ENCODE assay signal across 17 mouse cellular contexts in genomic region chr13:51899319-51900042, GRCm38 (mm10). TPM values are rescaled to one million over a fixed set of nuclear protein-coding genes. Genes with fewer than 3 reads are reported as not detected.
DNase-seq lines count a peak whose midpoint lies in the region; ATAC-seq lines count a peak whose summit lies in the region.
"Had no signal": no experiment of that assay in that cellular context is flagged by ENCODE, and none has a peak within 500 bp of the region (broad histone marks: within the 10 kb centered on the region; RNA-seq: fewer than 3 reads in every experiment).

No protein-coding gene starts in this region.

- 62% methylated on average over 9 of the region's 9 CpGs for WGBS in hindbrain, embryonic 10.5 days
- 68% methylated on average over 9 of the region's 9 CpGs for WGBS in hindbrain, embryonic 13.5 days
- WGBS in embryonic facial prominence, embryonic 13.5 days: 36% methylated on average over 9 of the region's 9 CpGs

- DNase-seq in adrenal gland, postnatal 14 days: peak; percentile 67
- no peak for DNase-seq in adrenal gland, postnatal 25 days
- no peak for DNase-seq in hindbrain, embryonic 10.5 days (ENCODE audit: low spot score)
- peak; percentile 46 for DNase-seq in 3T3-L1 (ENCODE audit: low read depth, low spot score)
- no peak for DNase-seq in embryo, embryonic 11 days
- DNase-seq: B cell, adult 2 months; cerebellum, adult 18-20 months; kidney, adult 18-20 months; kidney, postnatal 4 days; lung, adult 18-20 months; right cerebral cortex, postnatal 25 days had no signal

- H3K9me3 ChIP-seq in hindbrain, embryonic 10.5 days: peaks cover 6% of the 10 kb centered on the region
- H3K9me3 ChIP-seq in hindbrain, embryonic 13.5 days: peaks cover 6% of the 10 kb centered on the region; the same call in 1 of the 2 replicates
- H3K9me3 ChIP-seq in embryonic facial prominence, embryonic 13.5 days: no peaks in the 10 kb centered on the region
- H3K9me3 ChIP-seq: midbrain, embryonic 15.5 days had no signal

- no peak for ATAC-seq in hindbrain, embryonic 13.5 days (ENCODE audit: low FRiP score)
- 0 out of 2 replicates have a peak, but pooled peaks have one; percentile 15 for ATAC-seq in embryonic facial prominence, embryonic 13.5 days (ENCODE audit: insufficient number of reproducible peaks, insufficient read depth, low FRiP score, low TSS enrichment, low read depth)
- ATAC-seq in erythroblast, adult 5-6 weeks (replicated peaks; ENCODE audit: low FRiP score, poor library complexity, severe bottlenecking): no peak
- ATAC-seq: forebrain, embryonic 14.5 days; hindbrain, embryonic 16.5 days; midbrain, embryonic 15.5 days had no signal

- H3K27me3 ChIP-seq in hindbrain, embryonic 10.5 days (ENCODE audit: insufficient read depth, poor library complexity, severe bottlenecking): peaks cover 17% of the 10 kb centered on the region
- H3K27me3 ChIP-seq in hindbrain, embryonic 13.5 days: 0 out of 2 replicates have a peak, but pooled peaks cover 7% of the 10 kb centered on the region
- no peaks in the 10 kb centered on the region for H3K27me3 ChIP-seq in embryonic facial prominence, embryonic 13.5 days
- H3K27me3 ChIP-seq: midbrain, embryonic 15.5 days had no signal

- H3K36me3 ChIP-seq in hindbrain, embryonic 10.5 days: no peaks in the 10 kb centered on the region
- H3K36me3 ChIP-seq in hindbrain, embryonic 13.5 days: no peaks in the 10 kb centered on the region
- H3K36me3 ChIP-seq in embryonic facial prominence, embryonic 13.5 days: no peaks in the 10 kb centered on the region
- H3K36me3 ChIP-seq: midbrain, embryonic 15.5 days had no signal

- no peak overlapping the region for H3K9ac ChIP-seq in hindbrain, embryonic 13.5 days
- H3K9ac ChIP-seq in embryonic facial prominence, embryonic 13.5 days: no peak overlapping the region
- H3K9ac ChIP-seq: midbrain, embryonic 15.5 days had no signal

- H3K27ac ChIP-seq in hindbrain, embryonic 10.5 days: peak overlapping the region; percentile 71
- no peak overlapping the region for H3K27ac ChIP-seq in hindbrain, embryonic 13.5 days
- H3K27ac ChIP-seq in embryonic facial prominence, embryonic 13.5 days: no peak overlapping the region
- H3K27ac ChIP-seq: midbrain, embryonic 15.5 days had no signal

- no peak overlapping the region for H3K4me2 ChIP-seq in hindbrain, embryonic 13.5 days
- H3K4me2 ChIP-seq in embryonic facial prominence, embryonic 13.5 days: no peak overlapping the region
- H3K4me2 ChIP-seq: midbrain, embryonic 15.5 days had no signal

- peaks cover 36% of the 10 kb centered on the region for H3K4me1 ChIP-seq in hindbrain, embryonic 10.5 days (replicated peaks)
- peaks cover 23% of the 10 kb centered on the region for H3K4me1 ChIP-seq in hindbrain, embryonic 13.5 days (replicated peaks)
- peaks cover 22% of the 10 kb centered on the region for H3K4me1 ChIP-seq in embryonic facial prominence, embryonic 13.5 days

- no peak overlapping the region for H3K4me3 ChIP-seq in hindbrain, embryonic 10.5 days
- no peak overlapping the region for H3K4me3 ChIP-seq in hindbrain, embryonic 13.5 days
- H3K4me3 ChIP-seq in embryonic facial prominence, embryonic 13.5 days: no peak overlapping the region
- H3K4me3 ChIP-seq: midbrain, embryonic 15.5 days had no signal

RNA-seq across cellular contexts. Expression of gene Gadd45g, which starts 53.0 kb away (rescaled TPM):
- 51.7 and 63.2 TPM in 2 replicates for total RNA-seq in adrenal gland, postnatal 14 days (2021)
- total RNA-seq in adrenal gland, postnatal 25 days (2021): 15.2 and 29.0 TPM in 2 replicates
- polyA plus RNA-seq in hindbrain, embryonic 10.5 days (2016; fragmentation: Nextera tagmentation; extraction: Ambion mirVana): 184 and 214 TPM in 2 replicates
- 113 and 116 TPM in 2 replicates for polyA plus RNA-seq in hindbrain, embryonic 13.5 days (2015; fragmentation: Nextera tagmentation; extraction: Ambion mirVana)
- 50.6 and 55.5 TPM in 2 replicates for polyA plus RNA-seq in embryonic facial prominence, embryonic 13.5 days (2015; fragmentation: Nextera tagmentation; extraction: Ambion mirVana)
- not detected in 2 replicates for total RNA-seq in erythroblast, adult 5-6 weeks (2015; ENCODE audit: low replicate concordance)
- 1.2 and 4.2 TPM in 2 replicates for total RNA-seq in erythroblast, adult 5-6 weeks (2017; ENCODE audit: low replicate concordance)

Comparison
In these comparisons a context has a peak if more than half of its experiments do, and no peak if none do; other contexts are left out.
1. DNase-seq: peak in adrenal gland, postnatal 14 days (single experiment) and 3T3-L1 (single experiment); none in adrenal gland, postnatal 25 days (single experiment), hindbrain, embryonic 10.5 days (single experiment) and embryo, embryonic 11 days (single experiment).